Mouse (Mus musculus): ENCODE measurements around the gene Hoxd8.

The Hoxd8 gene

GRCm38 (mm10) chr2:74753175-74753523 is 48.7 kb downstream of the Hoxd8 start:
- DNase-seq, result no peak

- no peak for DNase-seq
Observed at GRCm38 (mm10) chr2:74753711-74754110, 49.3 kb downstream of the Hoxd8 start.
